Mouse (Mus musculus): ENCODE data around the gene Pde4b.

DNA sequence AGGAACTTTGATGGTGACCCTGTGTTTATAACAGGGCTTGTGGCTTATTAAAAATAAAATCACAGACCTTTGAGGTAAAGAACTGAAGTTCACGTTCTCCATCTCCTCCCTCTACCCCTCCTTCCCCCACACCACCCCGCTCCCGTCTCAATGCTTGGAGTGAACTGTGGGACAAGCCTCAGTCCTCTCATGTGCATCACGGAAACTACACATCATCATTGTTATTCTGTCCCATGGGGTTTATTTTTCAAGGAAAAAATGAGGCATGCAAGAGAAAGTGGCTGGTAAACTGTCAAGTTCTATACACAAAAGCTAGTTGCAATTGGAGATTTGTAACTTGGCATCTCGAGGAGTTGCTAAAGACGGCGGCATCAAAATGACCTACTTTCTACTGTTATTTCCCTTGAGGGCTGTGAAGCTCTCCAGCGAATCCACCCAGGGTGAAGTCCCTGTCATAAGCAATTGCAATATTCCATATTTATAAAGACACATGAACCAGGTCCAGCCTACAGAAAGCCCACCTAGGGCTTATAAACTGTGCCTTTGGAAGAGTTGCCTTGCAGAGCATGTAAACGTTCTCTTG, 476.0 kb downstream of the Pde4b start:
- TF ChIP-seq CTCF (IDR thresholded peaks at IDR 0.05; ENCODE audit: control insufficient read depth, insufficient read depth, insufficient replicate concordance, low read depth, low read length) (no peak), POLR2A (IDR thresholded peaks at IDR 0.05; ENCODE audit: control insufficient read depth, low read depth, low read length) (no peak)

All from testis, adult 2 months (tissue).